Comparison of ENCODE assay signal across 8 mouse cellular contexts in the genomic region with DNA sequence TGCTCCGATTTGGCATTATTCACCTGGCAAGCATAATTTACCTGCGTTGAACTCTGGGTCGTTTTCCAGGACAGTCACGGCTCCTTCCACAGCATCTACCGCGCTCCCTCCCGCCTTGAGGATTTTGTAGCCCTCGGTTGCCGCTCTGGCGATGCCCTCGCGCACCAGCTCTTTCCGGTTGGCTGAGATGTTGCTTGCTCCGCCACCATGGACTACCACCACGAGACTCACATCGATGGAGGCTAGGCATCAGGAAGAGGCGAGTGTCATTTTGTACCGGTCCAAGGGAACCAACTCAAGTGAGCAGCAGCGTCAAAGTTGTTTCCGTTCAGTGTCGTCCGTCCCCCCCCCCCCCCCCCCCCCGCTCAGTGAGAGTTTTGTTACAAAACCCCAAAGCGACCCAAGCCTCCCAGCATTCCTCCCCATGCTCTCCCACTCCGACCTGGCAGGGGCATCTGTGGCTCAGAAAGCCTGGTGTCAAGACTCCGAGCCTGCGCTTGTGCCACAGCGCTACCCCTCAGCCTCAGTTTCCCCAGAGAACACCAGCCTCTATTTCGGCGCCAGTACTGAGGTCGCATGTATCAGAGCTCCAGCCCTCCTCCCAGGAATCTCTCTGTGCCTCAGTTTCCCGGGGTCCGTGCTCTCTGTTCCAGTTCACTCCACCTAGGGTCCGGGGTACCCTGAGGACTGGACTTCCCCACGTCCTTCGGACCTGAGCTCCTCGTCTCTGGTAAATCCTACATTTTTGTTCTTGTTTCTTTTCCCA. TPM values are rescaled to one million over a fixed set of nuclear protein-coding genes. Genes with fewer than 3 reads are reported as not detected.
DNase-seq lines count a peak whose midpoint lies in the region; ATAC-seq and TF ChIP-seq lines count a peak whose summit lies in the region.

No protein-coding gene starts in this region.

- peak; percentile 41 to 51 for DNase-seq in layer of hippocampus, postnatal 10 days (ENCODE audit: low spot score in 2 of 2)
- DNase-seq in layer of hippocampus, adult 8-10 months (ENCODE audit: low spot score in 2 of 2): no peak
- peak; percentile 54 for DNase-seq in brain, embryonic 14.5 days (ENCODE audit: low read depth)
- peak; percentile 38 to 48 for DNase-seq in thymus, postnatal 36 days

- H3K9me3 ChIP-seq in liver, embryonic 15.5 days (replicated peaks): no peaks in the 10 kb centered on the region
- no peaks in the 10 kb centered on the region for H3K9me3 ChIP-seq in neural tube, embryonic 13.5 days

- under 1% methylated on average over 36 of the region's 37 CpGs for WGBS in liver, embryonic 15.5 days (ENCODE audit: insufficient replicate concordance)
- 2% methylated on average over 34 of the region's 37 CpGs for WGBS in neural tube, embryonic 13.5 days

- peak overlapping the region; percentile 63 for H3K9ac ChIP-seq in liver, embryonic 15.5 days
- H3K9ac ChIP-seq in neural tube, embryonic 13.5 days: peak overlapping the region; percentile 85

- TF ChIP-seq POLR2A in brain, embryonic 14.5 days (IDR thresholded peaks at IDR 0.05; ENCODE audit: borderline replicate concordance, extremely low read depth, insufficient read depth, insufficient read length, poor library complexity, severe bottlenecking): no peak

- H3K27ac ChIP-seq in liver, embryonic 15.5 days (replicated peaks): no peak overlapping the region; the same call in 1 of the 2 replicates
- H3K27ac ChIP-seq in neural tube, embryonic 13.5 days (replicated peaks): peak overlapping the region; percentile 56

- H3K27me3 ChIP-seq in liver, embryonic 15.5 days: no peaks in the 10 kb centered on the region
- no peaks in the 10 kb centered on the region for H3K27me3 ChIP-seq in neural tube, embryonic 13.5 days

- H3K4me2 ChIP-seq in liver, embryonic 15.5 days: peak overlapping the region; percentile 93
- H3K4me2 ChIP-seq in neural tube, embryonic 13.5 days: peak overlapping the region; percentile 96

- H3K4me1 ChIP-seq in liver, embryonic 15.5 days (replicated peaks): peaks cover 16% of the 10 kb centered on the region
- H3K4me1 ChIP-seq in neural tube, embryonic 13.5 days (replicated peaks): peaks cover 19% of the 10 kb centered on the region

- peak; percentile 79 for ATAC-seq in erythroid progenitor cell, adult 5-6 weeks (replicated peaks; ENCODE audit: low FRiP score, poor library complexity, severe bottlenecking)
- ATAC-seq in inflammation-experienced regulatory T-cells, adult 6 months: peak; percentile 49
- peak; percentile 61 for ATAC-seq in liver, embryonic 15.5 days (ENCODE audit: insufficient read depth)
- ATAC-seq in neural tube, embryonic 13.5 days (ENCODE audit: low read depth): peak; percentile 85

- no peak for TF ChIP-seq CTCF in brain, embryonic 14.5 days (IDR thresholded peaks at IDR 0.05; ENCODE audit: borderline replicate concordance, extremely low read depth, insufficient read depth, insufficient read length)

- no peaks in the 10 kb centered on the region for H3K36me3 ChIP-seq in liver, embryonic 15.5 days (replicated peaks)
- H3K36me3 ChIP-seq in neural tube, embryonic 13.5 days: no peaks in the 10 kb centered on the region

- H3K4me3 ChIP-seq in liver, embryonic 15.5 days (replicated peaks): peak overlapping the region; percentile 70
- peak overlapping the region; percentile 74 for H3K4me3 ChIP-seq in neural tube, embryonic 13.5 days

RNA-seq across cellular contexts. Expression of gene Asrgl1, which starts 0.5 kb away (rescaled TPM):
- 100 to 1,000 TPM; 111 to 126 TPM for total RNA-seq in layer of hippocampus, postnatal 10 days (2021)
- 100 to 1,000 TPM; 143 to 155 (median 148) TPM for total RNA-seq in layer of hippocampus, adult 8-10 months (2022)
- polyA plus RNA-seq in brain, embryonic 14.5 days (2012; rRNA removed): 6.8 and 12.3 TPM in 2 replicates
- 6.5 and 13.0 TPM in 2 replicates for total RNA-seq in erythroid progenitor cell, adult 5-6 weeks (2015; ENCODE audit: low replicate concordance)
- 3.7 and 4.5 TPM in 2 replicates for total RNA-seq in erythroid progenitor cell, adult 5-6 weeks (2017; ENCODE audit: low replicate concordance)
- 10 to 100 TPM; 30.5 to 37.9 (median 36.3) TPM for polyA plus RNA-seq in inflammation-experienced regulatory T-cells, adult 6 months (2017; shearing (Covaris generic))
- 6.7 and 7.9 TPM in 2 replicates for polyA plus RNA-seq in liver, embryonic 15.5 days (2015; fragmentation: Nextera tagmentation; extraction: Ambion mirVana)
- polyA plus RNA-seq in neural tube, embryonic 13.5 days (2015; fragmentation: Nextera tagmentation; extraction: Ambion mirVana): 18.5 and 21.8 TPM in 2 replicates

RNA-seq across cellular contexts. Expression of gene Scgb1a1, which starts 47.2 kb away (rescaled TPM):
- not detected for total RNA-seq in layer of hippocampus, postnatal 10 days (2021)
- not detected for total RNA-seq in layer of hippocampus, adult 8-10 months (2022)
- not detected in 2 replicates for polyA plus RNA-seq in brain, embryonic 14.5 days (2012; rRNA removed)
- not detected in 2 replicates for total RNA-seq in erythroid progenitor cell, adult 5-6 weeks (2015; ENCODE audit: low replicate concordance)
- total RNA-seq in erythroid progenitor cell, adult 5-6 weeks (2017; ENCODE audit: low replicate concordance): not detected in 2 replicates
- not detected for polyA plus RNA-seq in inflammation-experienced regulatory T-cells, adult 6 months (2017; shearing (Covaris generic))
- not detected in 2 replicates for polyA plus RNA-seq in liver, embryonic 15.5 days (2015; fragmentation: Nextera tagmentation; extraction: Ambion mirVana)
- polyA plus RNA-seq in neural tube, embryonic 13.5 days (2015; fragmentation: Nextera tagmentation; extraction: Ambion mirVana): not detected in 2 replicates

Comparison
In these comparisons a context has a peak if more than half of its experiments do, and no peak if none do; other contexts are left out.
1. DNase-seq: peak in layer of hippocampus, postnatal 10 days (2 of 2), brain, embryonic 14.5 days (single experiment) and thymus, postnatal 36 days (2 of 2); none in layer of hippocampus, adult 8-10 months (0 of 2).
2. Peak in every context shown above with its lines, with median percentiles within 50 percentile points of each other: ATAC-seq.